Mouse (Mus musculus) gastrocnemius, postnatal 14 days (tissue): Measurements from ENCODE around the gene Catsperb. TPM values are rescaled to one million over a fixed set of nuclear protein-coding genes. Genes with fewer than 3 reads are reported as not detected.
"Not testable (repeated sequence)": the region's sequence is repeated elsewhere in the genome, so short reads cannot be mapped to it uniquely, and the experiment has no call there.

Experiments
- DNase-seq: peaks from one replicate; pipeline ENCODE4 v3.0.0; 2021; ENCODE audit warnings: mixed read lengths
- intact Hi-C: fragments of 180-260 bp; cut with DNase I; formaldehyde crosslinking; loops from one replicate; pipeline ENCODE4 v1.15.1; 2025; ENCODE audit warnings: low total_unique reads
- long read RNA-seq, 2 experiments: library from polyadenylated mRNA; stranded (forward); transcript quantifications; one replicate each; pipeline ENCODE4 v2.0.0; 2021
- microRNA-seq, 2 experiments: library from miRNA; unstranded; fragments of <30 nt; microRNA quantifications; one replicate each; pipeline ENCODE4 v1.2.0; 2021
- total RNA-seq, 2 experiments: library from RNA; stranded (reverse); gene quantifications; 2 replicates each; pipeline ENCODE4 v1.2.3; 2021

The Catsperb gene
- total RNA-seq = not detected
- long read RNA-seq, experiment 1 = 0 reads
- long read RNA-seq, experiment 2 = 0 reads

DNA sequence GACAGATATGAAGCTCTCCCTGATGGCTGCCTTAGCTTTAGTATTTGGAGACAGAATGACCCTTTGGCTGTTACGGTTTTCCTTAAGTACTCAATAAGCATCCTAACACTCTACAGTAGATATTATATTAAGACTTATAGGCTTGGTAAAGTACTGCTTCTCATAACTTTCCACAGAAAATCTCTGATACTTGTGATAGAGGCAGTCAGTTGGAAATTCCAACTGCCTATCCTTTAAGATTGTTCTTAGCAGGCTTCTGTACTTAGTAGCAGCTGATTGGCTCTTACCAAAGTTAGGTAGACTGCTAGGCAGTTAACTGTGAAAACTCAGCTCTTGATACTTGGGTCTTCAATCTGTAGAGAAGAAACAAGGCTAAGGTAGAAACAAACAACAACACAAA is at the start of gene Catsperb:
Gene Catsperb (plus strand): TSS at position 301 of the 400 bp plus-strand sequence.
- intact Hi-C loops, DNase-seq: not testable (repeated sequence)

DNA sequence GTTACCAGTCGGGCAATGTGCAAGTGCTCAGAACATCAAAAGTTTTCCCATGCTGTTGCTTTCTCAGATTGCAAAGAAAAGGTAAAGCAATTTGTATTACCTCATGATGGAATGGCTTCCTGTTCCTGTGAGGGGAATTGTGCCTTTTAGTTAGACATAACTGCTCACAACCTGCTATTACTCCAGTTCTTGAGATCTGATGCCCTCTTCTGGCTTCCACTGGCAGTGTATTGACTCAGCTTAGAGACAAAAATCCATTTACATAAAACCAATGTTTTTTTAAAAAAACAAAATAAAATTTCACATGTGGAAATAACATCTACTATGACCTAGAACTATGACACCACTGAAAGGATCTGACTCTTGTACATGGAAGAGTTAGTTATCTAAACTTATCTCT is 43.0 kb upstream of the Catsperb start:
- DNase-seq, intact Hi-C loops: not testable (repeated sequence)

DNA sequence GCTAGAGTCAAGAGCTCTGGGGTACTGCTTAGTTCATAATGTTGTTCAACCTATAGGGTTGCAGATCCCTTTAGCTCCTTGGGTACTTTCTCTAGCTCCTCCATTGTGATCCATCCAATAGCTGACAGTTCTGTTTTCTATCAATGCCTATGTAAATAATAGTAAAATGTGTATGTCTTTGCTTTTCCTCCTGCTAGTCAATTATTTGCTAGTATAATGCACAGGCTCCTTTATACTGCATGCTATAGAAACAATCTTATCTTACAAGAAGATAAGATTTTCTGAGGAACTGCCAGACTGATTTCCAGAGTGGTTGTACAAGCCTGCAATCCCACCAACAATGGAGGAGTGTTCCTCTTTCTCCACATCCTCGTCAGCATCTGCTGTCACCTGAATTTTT is 23.0 kb upstream of the Catsperb start:
- DNase-seq, intact Hi-C loops: not testable (repeated sequence)

DNA sequence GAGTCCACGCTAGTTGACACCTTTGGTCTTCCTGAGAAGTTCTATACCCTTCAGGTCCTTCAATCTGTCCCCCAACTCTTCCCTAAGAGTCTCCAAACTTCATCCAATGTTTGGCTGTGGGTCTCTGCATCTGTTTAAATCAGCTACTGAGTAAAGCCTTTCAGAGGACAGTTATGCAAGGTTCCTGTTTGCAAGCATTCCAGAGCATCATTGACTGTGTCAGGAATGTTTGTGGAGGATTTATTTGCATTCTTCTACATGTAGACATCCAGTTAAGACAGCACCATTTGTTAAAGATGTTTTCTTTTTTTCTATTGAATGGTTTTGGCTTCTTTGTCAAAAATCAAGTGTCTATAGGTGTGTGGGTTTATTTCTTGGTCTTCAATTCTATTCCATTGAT is 21.7 kb downstream of the Catsperb start:
- intact Hi-C loops = no loop called here
- no peak for DNase-seq

DNA sequence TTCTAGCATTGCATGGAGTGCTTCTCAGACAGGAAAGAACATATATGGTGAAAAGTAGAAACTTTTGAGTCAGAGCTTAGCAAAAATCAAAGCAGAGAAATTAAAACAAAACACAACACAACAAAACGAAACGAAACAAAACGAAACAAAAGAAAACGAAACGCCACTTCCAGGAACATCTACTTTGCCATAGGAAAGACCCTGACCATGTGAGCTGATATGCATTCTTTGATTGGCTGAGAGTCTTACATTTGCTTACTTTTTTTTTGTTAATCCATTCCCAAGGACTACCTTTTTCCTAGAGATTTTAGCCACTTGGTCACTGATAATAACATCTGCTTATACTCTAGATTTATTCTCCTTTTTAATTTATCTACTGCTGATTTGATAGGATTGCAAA is 57.6 kb downstream of the Catsperb start:
- no peak for DNase-seq
- intact Hi-C loops = no loop called here

DNA sequence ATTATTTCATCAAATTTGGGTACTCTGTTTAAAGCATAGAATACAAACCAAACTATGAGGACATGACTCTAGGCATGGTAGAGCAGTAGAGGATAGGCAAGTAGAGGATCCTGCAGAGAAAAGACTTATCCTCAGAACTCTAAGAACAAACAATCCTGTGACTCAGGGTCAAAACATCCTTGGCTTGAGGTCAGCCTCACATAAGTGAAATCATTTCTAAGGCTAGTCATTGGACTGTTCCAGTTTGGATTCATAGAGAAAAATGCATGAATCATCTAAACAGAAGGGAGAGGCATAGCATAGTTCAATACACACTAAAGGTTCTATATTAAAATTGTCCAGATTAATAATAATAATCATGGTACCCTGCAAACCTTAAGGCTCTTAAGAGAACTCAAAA is 79.1 kb downstream of the Catsperb start:
- intact Hi-C loops = no loop called here
- no peak for DNase-seq

DNA sequence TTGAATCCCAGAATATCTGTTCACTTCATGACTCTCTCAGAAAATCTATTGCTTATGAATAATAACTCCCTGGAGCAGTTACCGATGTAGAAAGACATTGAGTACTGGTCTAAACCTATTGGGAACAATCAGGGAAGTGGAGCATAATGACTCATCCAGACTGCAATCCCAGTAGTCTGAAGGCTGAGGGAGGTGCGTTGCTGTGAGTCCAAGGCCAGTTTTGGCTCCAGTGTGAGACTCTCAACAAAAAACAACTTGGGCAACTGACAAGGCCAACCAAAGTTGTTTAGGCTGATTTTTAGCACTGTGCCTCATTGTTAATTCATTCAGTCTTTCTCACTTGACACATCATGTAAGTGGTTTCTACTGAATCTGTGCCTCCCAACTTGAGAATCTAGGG is 106.9 kb downstream of the Catsperb start:
- intact Hi-C loops, DNase-seq: not testable (repeated sequence)

DNA sequence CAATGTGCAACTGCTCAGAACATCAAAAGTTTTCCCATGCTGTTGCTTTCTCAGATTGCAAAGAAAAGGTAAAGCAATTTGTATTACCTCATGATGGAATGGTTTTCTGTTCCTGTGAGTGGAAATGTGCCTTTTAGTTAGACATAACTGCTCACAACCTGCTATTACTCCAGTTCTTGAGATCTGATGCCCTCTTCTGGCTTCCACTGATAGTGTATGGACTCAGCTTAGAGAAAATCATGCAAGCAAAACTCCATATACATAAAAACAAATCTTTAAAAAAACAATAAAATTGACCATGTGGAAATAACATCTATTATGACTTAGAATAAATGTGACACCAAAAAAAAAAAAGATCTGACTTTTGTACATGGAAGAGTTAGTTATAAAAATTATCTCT is 202.2 kb downstream of the Catsperb start:
- intact Hi-C loops = not testable (repeated sequence)

DNA sequence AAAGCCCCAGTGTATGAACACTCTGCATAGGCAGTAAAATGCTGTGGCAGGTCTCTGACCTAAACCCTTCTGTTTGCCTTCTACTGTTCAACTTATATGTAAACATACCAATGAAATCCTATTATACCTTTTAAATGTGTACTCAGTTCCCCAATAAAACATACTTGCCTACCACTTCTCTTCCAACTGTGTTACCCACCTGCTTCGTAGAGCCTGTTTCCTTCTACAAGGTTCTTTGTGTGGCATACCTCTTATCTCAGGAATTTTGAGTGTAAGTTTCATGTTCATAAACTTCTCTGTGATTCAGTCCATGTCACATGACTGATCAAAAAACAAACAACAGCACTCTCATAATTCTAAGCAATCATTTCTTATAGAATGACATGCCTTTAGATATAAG is 228.7 kb downstream of the Catsperb start:
- no peak for DNase-seq
- intact Hi-C loops = no loop called here

More for the DNA sequence above, 202.2 kb downstream of the Catsperb start:
- not testable (repeated sequence) for DNase-seq

DNA sequence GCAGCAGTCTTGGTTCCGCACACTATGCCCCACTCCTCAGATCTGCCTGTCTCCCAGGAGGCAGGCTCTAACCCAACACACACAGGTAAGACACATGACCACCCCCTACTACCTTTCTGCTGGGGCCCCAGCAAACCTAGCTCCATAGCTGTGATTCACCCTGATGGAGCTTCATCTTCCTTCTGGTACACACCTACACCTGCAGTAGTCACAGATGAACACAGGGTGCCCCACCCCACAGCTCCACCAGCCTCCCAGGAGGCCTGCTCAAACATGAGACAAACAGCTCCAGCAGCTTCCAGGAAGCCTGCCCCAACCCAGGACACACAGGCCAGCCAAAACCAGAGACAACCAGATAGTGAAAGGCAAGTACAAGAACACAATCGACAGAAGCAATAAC is 263.0 kb downstream of the Catsperb start:
- intact Hi-C loops = no loop called here
- no peak for DNase-seq

Small RNAs within 50 kb of the gene (microRNA-seq; reads per million reads assigned to microRNA genes)
- 0 reads per million in 2 experiments for gene Gm24542
